Mouse (Mus musculus): Measurements from ENCODE around the gene Ciao2a. TPM values are rescaled to one million over a fixed set of nuclear protein-coding genes. Genes with fewer than 3 reads are reported as not detected.

Ciao2a gene
- polyA plus RNA-seq, 1 experiment from 2014 or later: 176 TPM

DNA sequence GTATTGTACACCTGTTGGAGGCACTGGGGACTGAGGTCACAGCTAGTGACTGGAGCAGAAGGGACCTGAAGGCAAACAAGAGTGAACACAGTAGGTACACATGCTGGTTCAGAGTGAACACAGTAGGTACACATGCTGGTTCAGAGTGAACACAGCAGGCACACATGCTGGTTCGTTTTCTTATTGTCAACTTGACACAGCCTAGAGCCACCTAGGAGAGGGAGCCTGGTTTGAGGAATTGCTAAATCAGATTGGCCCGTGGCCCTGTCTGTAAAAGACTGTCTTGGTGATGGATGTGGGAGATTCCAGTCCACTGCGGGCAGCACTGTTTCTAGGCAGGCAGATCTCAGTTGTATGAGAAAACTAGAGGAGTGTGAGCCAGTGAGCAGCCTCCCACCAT, 56.6 kb downstream of the Ciao2a start:
- H3K4me2 ChIP-seq: no peak overlapping the region
- no peak overlapping the region for H3K4me3 ChIP-seq (replicated peaks)
- WGBS: 73% methylated on average over 3 of the region's 3 CpGs
- ATAC-seq (ENCODE audit: insufficient number of reproducible peaks, insufficient read depth, low FRiP score, low TSS enrichment, low read depth): no peak
- H3K4me1 ChIP-seq (replicated peaks): peaks cover 11% of the 10 kb centered on the region; the same call in 1 of the 2 replicates
- H3K27me3 ChIP-seq: no peaks in the 10 kb centered on the region
- H3K9me3 ChIP-seq: no peaks in the 10 kb centered on the region
- H3K27ac ChIP-seq: no peak overlapping the region
- no peak overlapping the region for H3K9ac ChIP-seq (replicated peaks)
- no peaks in the 10 kb centered on the region for H3K36me3 ChIP-seq

GRCm38 (mm10) chr9:66184572-66184971, 58.2 kb downstream of the Ciao2a start:
- Histone ChIP-seq H3K9ac (replicated peaks) (no peak overlapping the region), H3K4me3 (replicated peaks) (no peak overlapping the region), H3K4me2 (no peak overlapping the region), H3K9me3 (no peaks in the 10 kb centered on the region), H3K4me1 (replicated peaks) (peaks cover 11% of the 10 kb centered on the region; the same call in 1 of the 2 replicates), H3K27me3 (no peaks in the 10 kb centered on the region), H3K36me3 (no peaks in the 10 kb centered on the region), H3K27ac (no peak overlapping the region)
- 69% methylated on average over 5 of the region's 5 CpGs for WGBS
- ATAC-seq (ENCODE audit: insufficient number of reproducible peaks, insufficient read depth, low FRiP score, low TSS enrichment, low read depth): no peak

DNA sequence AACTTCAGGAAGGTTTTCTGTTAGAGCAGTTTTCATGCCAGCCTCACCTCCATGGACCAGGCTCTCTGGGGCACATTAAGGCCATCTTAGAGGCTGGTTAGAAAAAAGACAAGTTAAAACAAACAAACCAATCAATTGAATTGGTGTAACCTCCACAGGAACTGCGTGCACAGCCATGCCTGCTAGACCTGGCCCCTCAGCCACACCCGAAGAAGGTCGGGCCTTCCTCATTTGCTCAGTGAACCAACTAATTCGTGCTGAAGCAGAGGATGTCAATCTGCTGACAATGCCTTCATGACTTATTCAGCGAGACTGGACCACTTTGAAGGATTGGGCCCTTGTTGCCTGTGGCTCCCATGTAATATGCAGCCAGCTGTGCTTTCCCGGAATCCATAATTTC, 60.0 kb downstream of the Ciao2a start:
- 53% methylated on average over 6 of the region's 6 CpGs for WGBS
- H3K27ac ChIP-seq: no peak overlapping the region

More for the DNA sequence above, 60.0 kb downstream of the Ciao2a start:
- Histone ChIP-seq H3K4me1 (replicated peaks) (peaks cover 5% of the 10 kb centered on the region; the same call in 1 of the 2 replicates), H3K27me3 (no peaks in the 10 kb centered on the region), H3K36me3 (no peaks in the 10 kb centered on the region), H3K9ac (replicated peaks) (no peak overlapping the region), H3K9me3 (no peaks in the 10 kb centered on the region), H3K4me3 (replicated peaks) (no peak overlapping the region), H3K4me2 (no peak overlapping the region)
- no peak for ATAC-seq (ENCODE audit: insufficient number of reproducible peaks, insufficient read depth, low FRiP score, low TSS enrichment, low read depth)

Other genes starting within 250 kb of the Ciao2a start
- 245 and 259 TPM in 2 replicates for gene Pclaf, start 236.4 kb upstream of the Ciao2a start, polyA plus RNA-seq (2016; fragmentation: Nextera tagmentation; extraction: Ambion mirVana)
- 36.3 and 41.6 TPM in 2 replicates for gene Trip4, start 217.8 kb upstream of the Ciao2a start, polyA plus RNA-seq (2016; fragmentation: Nextera tagmentation; extraction: Ambion mirVana)
- 16.6 and 18.1 TPM in 2 replicates for gene Csnk1g1, start 217.7 kb upstream of the Ciao2a start, polyA plus RNA-seq (2016; fragmentation: Nextera tagmentation; extraction: Ambion mirVana)
- gene Ppib, start 66.4 kb upstream of the Ciao2a start, polyA plus RNA-seq (2016; fragmentation: Nextera tagmentation; extraction: Ambion mirVana): 527 and 542 TPM in 2 replicates
- 4.6 and 4.9 TPM in 2 replicates for gene Snx22, start 56.9 kb upstream of the Ciao2a start, polyA plus RNA-seq (2016; fragmentation: Nextera tagmentation; extraction: Ambion mirVana)
- gene Snx1, start within 50 bp of the Ciao2a start, polyA plus RNA-seq (2016; fragmentation: Nextera tagmentation; extraction: Ambion mirVana): 126 and 128 TPM in 2 replicates
- 5.2 and 5.7 TPM in 2 replicates for gene Dapk2, start 31.6 kb downstream of the Ciao2a start, polyA plus RNA-seq (2016; fragmentation: Nextera tagmentation; extraction: Ambion mirVana)
- 27.4 and 30.3 TPM in 2 replicates for gene Herc1, start 223.8 kb downstream of the Ciao2a start, polyA plus RNA-seq (2016; fragmentation: Nextera tagmentation; extraction: Ambion mirVana)